Mouse (Mus musculus): Measurements from ENCODE around the gene Chrm1.
A peak's percentile ranks its signal among the peaks of the same experiment; 100 is the strongest.

Chrm1 gene

GRCm38 (mm10) chr19:8691871-8692539 lies 28.4 kb downstream of the Chrm1 start:
- no peak for DNase-seq

- DNase-seq, result no peak
These were observed 29.2 kb downstream of the Chrm1 start for GRCm38 (mm10) chr19:8692740-8693139.

- peak; percentile 45 for DNase-seq
These were observed 31.7 kb downstream of the Chrm1 start for GRCm38 (mm10) chr19:8695330-8695729.

DNA sequence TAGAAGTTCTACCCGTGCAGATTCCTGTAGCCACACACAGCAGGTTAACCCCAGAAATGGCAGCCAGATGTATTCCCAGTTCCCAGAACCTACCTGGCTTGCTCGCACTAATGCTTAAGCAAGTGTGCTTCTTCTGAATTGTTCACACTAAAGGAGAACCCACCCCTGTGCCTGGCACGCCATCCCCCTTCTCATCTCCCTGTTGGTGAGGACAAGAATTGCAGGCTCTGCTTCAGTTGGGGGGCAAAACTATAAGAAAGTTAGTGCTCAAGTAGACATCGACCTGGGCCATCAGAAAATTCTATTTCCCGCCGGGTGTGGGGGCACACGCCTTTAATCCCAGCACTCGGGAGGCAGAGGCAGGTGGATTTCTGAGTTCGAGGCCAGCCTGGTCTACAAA lies 36.1 kb downstream of the Chrm1 start:
- DNase-seq, result no peak

DNA sequence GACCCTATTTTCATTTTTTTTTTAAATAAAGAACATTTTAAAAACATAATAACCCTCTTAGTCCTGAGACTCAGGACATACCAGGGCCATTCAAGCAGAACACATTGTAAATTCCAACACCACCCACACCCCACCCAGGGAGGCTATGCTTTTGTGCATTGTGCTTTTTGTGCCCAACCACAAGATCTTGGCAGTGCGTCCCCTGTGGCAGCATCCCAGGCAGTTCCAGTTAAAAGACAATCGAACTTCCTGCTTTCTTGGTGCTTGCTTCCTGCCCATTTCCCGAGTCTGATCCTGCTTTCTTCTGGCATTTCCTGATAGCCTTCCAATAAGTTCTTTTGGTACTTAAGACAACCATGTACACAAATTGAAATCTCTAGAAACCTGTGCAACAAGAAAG lies 38.9 kb downstream of the Chrm1 start:
- peak; percentile 73 for DNase-seq

- no peak for DNase-seq
These were observed 40.0 kb downstream of the Chrm1 start for GRCm38 (mm10) chr19:8703571-8703970.

DNA sequence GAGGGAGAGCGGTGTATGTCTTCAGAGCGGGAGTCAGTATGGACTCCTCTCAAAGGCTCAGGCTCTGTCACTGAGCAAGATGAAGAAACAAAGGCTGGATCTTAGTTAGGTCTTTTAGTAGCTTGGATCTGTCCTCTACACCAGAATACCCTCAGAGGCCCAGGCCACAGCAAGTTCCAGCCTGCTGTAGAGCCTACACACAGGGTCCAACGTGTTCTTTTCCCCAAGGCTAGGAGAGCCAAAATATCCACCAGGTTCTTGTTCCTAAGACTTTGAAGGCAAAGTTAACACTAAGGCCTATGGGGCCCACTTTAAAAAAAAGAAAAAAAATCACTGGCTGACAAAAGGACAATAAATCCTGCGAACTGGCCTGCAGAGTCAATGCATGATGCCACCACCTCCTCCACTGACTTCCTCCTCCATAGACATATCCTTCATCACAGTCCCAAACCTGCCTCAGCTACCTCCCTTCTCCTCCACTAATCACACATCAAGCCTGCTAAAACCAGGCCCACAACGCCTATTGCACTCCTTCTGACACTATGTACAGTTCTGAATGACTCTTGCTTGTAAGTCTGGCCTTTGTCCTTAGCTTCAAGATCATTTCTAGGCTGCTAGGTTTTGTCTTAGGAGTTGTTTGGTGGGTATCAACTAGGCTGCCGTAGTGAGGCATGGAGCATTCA lies 41.6 kb downstream of the Chrm1 start:
- no peak for DNase-seq

GRCm38 (mm10) chr19:8706132-8706667 lies 42.6 kb downstream of the Chrm1 start:
- no peak for DNase-seq

DNA sequence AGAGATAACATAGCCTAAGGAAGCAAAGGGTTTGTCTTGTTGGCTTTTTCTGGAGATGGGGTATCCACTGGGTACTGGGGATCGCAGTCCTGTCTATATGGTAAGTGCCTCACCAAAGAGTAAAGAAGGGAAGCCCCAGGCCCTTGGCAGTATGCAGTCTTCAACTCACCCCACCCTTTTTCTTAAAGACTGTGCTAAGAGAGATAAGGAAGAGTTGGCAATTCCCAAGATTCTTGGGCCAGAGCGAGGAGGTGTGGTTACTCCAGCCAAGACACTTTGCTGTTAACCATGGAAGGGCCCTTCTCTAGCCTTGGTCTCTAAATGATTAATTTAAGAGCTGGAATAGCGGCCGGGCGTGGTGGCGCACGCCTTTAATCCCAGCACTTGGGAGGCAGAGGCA lies 43.3 kb downstream of the Chrm1 start:
- no peak for DNase-seq

GRCm38 (mm10) chr19:8708954-8709353 lies 45.4 kb downstream of the Chrm1 start:
- DNase-seq, result no peak

DNA sequence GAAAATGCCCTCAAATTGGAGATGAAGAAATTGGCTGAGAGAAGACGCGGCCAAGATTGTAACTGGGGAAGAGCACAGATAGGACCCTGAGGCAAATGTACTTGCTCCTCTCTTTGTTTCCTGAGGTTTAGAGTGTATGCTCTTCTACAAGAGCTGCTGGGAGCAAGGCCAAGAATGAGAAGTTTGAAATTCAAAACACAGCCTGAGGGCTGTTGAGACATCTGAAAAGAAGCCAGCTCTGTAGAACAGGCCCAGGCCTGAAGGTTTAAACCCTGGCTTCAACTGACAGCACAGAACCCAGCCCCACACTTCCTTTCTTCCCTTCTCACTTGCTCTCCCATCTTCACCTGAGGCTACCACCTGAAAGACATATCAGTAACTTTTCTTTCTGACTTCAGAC lies 46.5 kb downstream of the Chrm1 start:
- DNase-seq, result no peak

GRCm38 (mm10) chr19:8711506-8711905 lies 47.9 kb downstream of the Chrm1 start:
- DNase-seq, result no peak

DNA sequence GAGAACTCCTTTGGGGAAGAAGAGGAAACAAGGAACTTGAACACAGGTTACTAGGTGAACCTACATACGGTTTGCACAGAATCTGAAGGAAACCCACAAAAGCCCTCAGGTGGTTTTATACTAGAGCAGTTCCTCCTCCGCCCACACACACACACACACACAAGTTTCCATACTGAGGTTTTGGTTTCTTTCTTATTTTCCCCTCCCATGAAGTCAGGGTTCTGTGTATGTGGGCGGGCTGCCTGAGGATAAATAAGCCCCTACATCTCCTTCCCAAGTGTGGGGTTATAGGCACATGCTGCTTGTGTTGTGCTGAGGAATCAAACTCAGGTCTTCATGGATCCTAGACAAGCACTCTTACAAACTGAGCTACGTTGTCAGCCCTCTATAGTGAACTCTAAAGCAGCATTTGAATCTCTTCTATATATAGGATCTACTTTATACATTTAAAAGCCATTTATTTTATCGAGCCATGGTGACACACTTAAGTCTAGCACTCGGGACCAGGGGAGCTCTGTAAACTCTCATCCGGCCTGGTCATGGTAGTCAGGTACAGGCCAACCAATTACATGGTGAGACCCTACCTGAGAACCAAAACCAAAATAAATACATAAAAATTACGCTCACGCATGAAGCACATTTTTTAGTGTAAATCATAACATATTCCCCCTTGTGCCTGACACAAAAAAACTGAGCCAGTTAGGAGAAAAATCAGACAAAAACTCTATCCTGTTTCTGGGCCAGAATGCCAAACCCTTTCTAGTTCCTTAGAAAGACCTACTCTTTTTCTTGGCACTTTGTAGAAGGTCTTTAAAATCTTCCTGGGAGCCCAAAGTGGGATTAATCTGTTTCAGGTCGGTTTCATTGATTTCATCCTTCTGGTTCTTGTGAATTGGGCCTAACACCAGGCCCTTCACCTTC lies 48.6 kb downstream of the Chrm1 start:
- DNase-seq, result no peak

GRCm38 (mm10) chr19:8712870-8713305 lies 49.3 kb downstream of the Chrm1 start:
- peak; percentile 89 for DNase-seq

DNA sequence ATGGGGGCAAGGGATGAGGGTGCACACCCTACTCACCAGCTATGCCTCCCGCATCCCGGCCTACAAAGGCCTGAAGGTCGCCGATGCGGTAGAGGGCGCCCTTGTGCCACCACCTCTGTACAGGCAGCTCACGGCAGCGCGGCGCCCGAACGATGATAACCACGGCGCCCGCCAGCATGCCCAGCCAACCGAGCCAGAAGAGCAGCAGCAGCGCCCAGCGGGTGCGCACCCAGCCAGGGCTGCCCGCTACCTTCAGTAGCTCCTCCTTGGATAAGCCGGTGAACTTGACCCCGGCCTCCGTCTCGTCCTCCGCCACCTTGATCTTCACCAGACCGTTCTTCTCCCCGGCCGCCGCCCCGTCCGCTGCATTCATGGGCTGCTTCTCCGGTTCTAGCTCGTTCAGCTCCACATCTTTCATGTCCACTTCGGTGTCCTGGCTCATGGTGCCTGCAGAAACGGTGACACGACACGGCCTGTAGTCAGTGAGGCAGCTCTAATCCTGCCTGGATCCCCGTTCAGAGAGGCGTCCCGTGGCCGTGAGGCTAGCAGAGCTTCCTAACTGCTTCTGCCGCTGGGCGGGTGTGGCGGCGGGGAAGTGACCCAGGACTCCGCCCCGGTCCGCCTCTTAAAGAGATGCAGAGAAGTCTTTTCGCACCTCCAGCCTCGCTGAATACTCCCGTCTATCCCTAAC lies 49.9 kb downstream of the Chrm1 start:
- DNase-seq, result peak; percentile 94

DNA sequence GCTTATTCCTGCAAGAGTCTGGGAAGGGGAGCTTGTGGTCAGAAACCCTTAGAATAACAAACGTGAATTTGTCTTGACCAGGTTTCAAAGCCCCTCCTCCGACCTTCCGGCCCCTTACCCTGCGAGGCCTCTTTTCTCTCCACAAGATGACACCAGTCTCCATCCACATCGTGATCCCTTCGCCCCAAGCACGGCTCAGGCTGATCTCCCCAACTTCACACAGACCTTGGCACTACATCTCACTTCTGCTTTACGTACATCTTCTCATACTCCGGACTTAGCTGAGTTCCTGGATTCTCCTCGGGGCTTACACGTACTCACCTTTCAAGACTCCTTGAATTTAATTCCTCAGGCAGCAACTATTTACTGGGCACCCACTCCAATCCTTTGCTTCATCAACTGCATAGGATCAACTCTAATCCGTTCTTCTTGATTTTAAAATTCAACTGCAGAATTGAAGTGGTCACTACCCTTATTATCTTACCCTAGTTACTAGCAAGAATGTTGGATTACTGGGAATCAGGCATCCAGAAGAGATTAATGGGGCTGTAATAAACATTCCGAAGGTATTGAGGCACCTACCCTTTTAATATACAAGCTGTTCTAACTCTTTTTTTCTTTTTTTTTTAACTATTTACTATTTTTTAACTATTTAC lies 50.5 kb downstream of the Chrm1 start:
- no peak for DNase-seq

DNA sequence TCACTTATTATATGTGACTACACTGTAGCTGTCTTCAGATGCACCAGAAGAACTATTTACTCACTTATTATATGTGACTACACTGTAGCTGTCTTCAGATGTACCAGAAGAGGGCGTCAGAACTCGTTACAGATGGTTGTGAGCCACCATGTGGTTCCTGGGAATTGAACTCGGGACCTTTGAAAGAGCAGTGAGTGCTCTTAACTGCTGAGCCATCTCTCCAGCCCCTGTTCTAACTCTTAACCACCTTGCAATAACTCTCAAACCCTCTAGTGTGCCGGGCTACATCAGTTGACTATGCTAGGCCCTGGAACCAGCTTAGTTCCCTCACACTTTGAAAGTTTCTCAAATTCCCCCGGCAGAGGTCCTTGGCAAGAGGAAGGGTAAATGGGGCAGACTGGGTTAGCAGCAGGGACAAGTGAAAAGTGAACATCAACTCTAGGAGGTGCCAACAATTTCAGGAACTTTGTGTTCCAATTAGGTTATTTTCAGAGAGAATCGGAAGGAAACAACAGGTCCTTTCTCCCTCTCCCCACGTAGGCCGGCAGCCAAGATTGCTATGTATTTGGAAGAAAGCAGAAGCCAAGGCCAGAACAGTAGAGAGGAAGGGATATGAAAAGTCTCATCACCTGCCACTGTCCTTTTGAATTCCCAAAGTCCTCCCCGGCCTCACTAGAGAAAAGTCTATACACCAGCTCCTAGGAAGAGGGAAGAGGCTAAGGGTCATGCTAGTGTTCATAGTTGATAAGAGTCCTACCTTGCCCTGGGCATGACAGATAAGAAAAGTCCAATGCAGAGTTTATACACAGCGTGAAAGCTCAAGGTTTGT lies 51.3 kb downstream of the Chrm1 start:
- DNase-seq, result no peak

- DNase-seq, result no peak
These were observed 52.5 kb downstream of the Chrm1 start for GRCm38 (mm10) chr19:8715868-8716766.

DNA sequence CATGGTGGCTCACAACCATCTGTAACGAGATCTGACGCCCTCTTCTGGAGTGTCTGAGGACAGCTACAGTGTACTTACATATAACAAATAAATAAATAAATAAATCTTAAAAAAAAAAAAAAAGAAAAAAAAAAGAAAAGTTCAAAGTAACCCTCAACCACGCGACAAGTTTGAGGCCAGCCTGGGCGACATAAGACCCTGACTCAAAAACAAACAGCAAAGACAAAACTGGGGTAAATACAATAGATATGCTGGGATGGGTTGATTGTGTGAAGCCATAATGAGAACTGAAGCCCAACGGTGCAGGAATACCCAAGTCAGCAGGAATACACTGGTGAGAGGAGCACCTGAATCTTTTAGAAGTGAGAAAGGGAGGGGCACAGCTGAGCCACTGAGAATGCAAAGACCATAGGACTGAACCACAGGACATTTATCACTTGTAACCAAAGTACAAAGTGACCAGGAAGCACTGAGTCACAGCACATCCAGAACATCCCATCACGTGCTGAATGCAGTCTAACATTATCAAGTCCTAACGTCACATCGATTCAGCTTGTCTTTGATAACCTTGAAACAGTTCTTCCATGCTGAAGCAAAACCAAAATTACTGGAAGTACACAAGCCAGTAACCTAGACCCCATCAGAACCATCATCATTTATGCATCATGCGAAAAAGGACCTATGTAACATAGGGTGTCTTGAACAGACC lies 53.3 kb downstream of the Chrm1 start:
- DNase-seq, result no peak

Measured in kidney, adult 11 months (tissue).